Mouse (Mus musculus) ES-Bruce4 (cell line): ENCODE results near the gene C530008M17Rik. TPM values are rescaled to one million over a fixed set of nuclear protein-coding genes. Genes with fewer than 3 reads are reported as not detected.

Source experiments
- H3K27ac ChIP-seq: 2 replicates; pipeline ENCODE4 v1.5.1; 2012; ENCODE audit warnings: low read length, inconsistent platforms; ENCODE audit not compliant: insufficient read depth
- H3K27me3 ChIP-seq: 2 replicates; pipeline ENCODE4 v1.6.1; 2012; ENCODE audit warnings: mild to moderate bottlenecking, low read length, inconsistent platforms; ENCODE audit not compliant: control insufficient read depth, poor library complexity, insufficient read depth, severe bottlenecking
- H3K36me3 ChIP-seq: 2 replicates; pipeline ENCODE4 v1.6.1; 2012; ENCODE audit warnings: inconsistent platforms, mild to moderate bottlenecking, low read length, moderate library complexity; ENCODE audit not compliant: control insufficient read depth, poor library complexity, insufficient read depth, severe bottlenecking
- H3K4me1 ChIP-seq: one replicate; pipeline ENCODE4 v1.8.1; 2011; ENCODE audit warnings: low read length; ENCODE audit not compliant: control insufficient read depth, insufficient read depth
- H3K4me3 ChIP-seq: 2 replicates; pipeline ENCODE4 v1.5.1; 2011; ENCODE audit warnings: low read depth, mild to moderate bottlenecking, low read length
- H3K9ac ChIP-seq: 2 replicates; pipeline ENCODE4 v1.6.1; 2012; ENCODE audit warnings: low read depth, mild to moderate bottlenecking, inconsistent platforms; ENCODE audit not compliant: poor library complexity, severe bottlenecking
- H3K9me3 ChIP-seq: replicated peaks from 2 replicates; pipeline ENCODE4 v1.6.1; 2012; ENCODE audit warnings: mild to moderate bottlenecking, low read length, inconsistent platforms; ENCODE audit not compliant: control insufficient read depth, poor library complexity, insufficient read depth, severe bottlenecking
- CTCF ChIP-seq: IDR thresholded peaks from one replicate; pipeline ENCODE4 v1.8.1; 2011; ENCODE audit warnings: low read depth, low read length
- EP300 ChIP-seq: IDR thresholded peaks from 2 replicates; pipeline ENCODE4 v1.6.1; 2011; ENCODE audit warnings: low read depth, low read length; ENCODE audit not compliant: insufficient read depth
- POLR2A ChIP-seq: IDR thresholded peaks from one replicate; pipeline ENCODE4 v1.8.1; 2011; ENCODE audit warnings: low read length; ENCODE audit not compliant: insufficient read depth
- polyA plus RNA-seq: library from polyadenylated mRNA; stranded (reverse); fragments of >200 nt; gene quantifications from 2 replicates; pipeline ENCODE4 v1.2.4, GENCODE M21; 2011; ENCODE audit warnings: low read depth; ENCODE audit not compliant: missing spikeins, insufficient read depth, insufficient read length

The C530008M17Rik gene
- polyA plus RNA-seq, 1 experiment = 5.1 TPM

- TF ChIP-seq EP300 (no peak), CTCF (no peak)
- Histone ChIP-seq H3K4me1 (no peaks in the 10 kb centered on the region), H3K36me3 (no peaks in the 10 kb centered on the region), H3K27me3 (no peaks in the 10 kb centered on the region; the same call in none of the 2 replicates), H3K4me3 (no peak overlapping the region), H3K9ac (no peak overlapping the region), H3K27ac (no peak overlapping the region), H3K9me3 (no peaks in the 10 kb centered on the region)
Measured at GRCm38 (mm10) chr5:76792720-76793119, 136.4 kb downstream of the C530008M17Rik start.

- no peak overlapping the region for H3K27ac ChIP-seq
- no peaks in the 10 kb centered on the region for H3K9me3 ChIP-seq
- H3K27me3 ChIP-seq = no peaks in the 10 kb centered on the region; the same call in none of the 2 replicates
- no peak overlapping the region for H3K4me3 ChIP-seq
- TF ChIP-seq POLR2A (no peak), CTCF (no peak), EP300 (no peak)
- no peaks in the 10 kb centered on the region for H3K36me3 ChIP-seq
- peaks cover 1% of the 10 kb centered on the region for H3K4me1 ChIP-seq
- no peak overlapping the region for H3K9ac ChIP-seq
Measured at GRCm38 (mm10) chr5:76798043-76798442, 141.7 kb downstream of the C530008M17Rik start.

- Histone ChIP-seq H3K27ac (no peak overlapping the region), H3K4me1 (peaks cover 1% of the 10 kb centered on the region), H3K9me3 (no peaks in the 10 kb centered on the region), H3K9ac (no peak overlapping the region), H3K4me3 (no peak overlapping the region), H3K27me3 (no peaks in the 10 kb centered on the region; the same call in none of the 2 replicates), H3K36me3 (no peaks in the 10 kb centered on the region)
- TF ChIP-seq CTCF = no peak
- no peak for TF ChIP-seq POLR2A
- TF ChIP-seq EP300 = no peak
Measured at GRCm38 (mm10) chr5:76799471-76799870, 143.2 kb downstream of the C530008M17Rik start.

DNA sequence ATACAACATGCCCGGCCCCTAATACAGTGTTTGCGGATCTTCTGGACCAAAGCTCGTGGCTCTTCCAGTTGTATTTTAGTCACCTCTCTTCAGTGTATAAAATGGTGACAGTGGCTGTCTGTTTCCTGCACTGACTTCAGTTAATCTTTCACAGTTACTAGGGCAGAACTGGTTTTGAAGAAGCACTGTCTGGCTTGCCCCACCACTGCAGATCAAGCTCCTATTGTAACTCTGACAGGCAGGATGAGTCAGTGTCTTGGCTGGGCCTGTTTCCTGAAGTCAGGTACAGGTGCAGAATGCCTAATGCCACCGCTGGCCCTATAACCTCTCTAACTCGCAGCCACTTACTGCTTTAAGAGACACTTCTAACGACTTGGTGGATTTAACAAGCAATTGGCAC lies 152.7 kb downstream of the C530008M17Rik start:
- no peaks in the 10 kb centered on the region for H3K4me1 ChIP-seq

DNA sequence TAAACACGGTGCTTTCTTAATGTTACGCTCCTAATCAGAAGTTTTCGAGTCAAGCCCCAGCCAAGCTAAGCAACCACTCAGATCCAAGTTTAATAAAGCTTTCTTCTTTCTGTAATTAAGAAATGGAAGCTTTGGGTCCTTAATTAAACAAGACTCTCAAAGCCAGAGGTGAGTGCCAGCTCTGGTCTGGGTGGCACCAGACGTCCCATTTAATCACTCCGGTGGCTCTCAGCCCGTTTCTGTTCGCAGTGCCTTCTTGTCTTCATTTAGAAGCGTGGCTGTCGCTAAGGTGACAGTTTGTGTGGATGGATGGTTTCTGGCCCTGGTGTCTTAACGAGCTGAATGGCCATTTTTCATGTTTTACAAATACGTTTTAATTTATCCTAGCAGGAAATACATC lies 158.7 kb downstream of the C530008M17Rik start:
- Histone ChIP-seq H3K27me3 (no peaks in the 10 kb centered on the region), H3K27ac (no peak overlapping the region), H3K4me3 (no peak overlapping the region), H3K9me3 (no peaks in the 10 kb centered on the region), H3K4me1 (no peaks in the 10 kb centered on the region), H3K9ac (no peak overlapping the region), H3K36me3 (no peaks in the 10 kb centered on the region)
- TF ChIP-seq CTCF (no peak), POLR2A (no peak), EP300 (no peak)

More for the DNA sequence above, 152.7 kb downstream of the C530008M17Rik start:
- no peak for TF ChIP-seq CTCF
- no peak for TF ChIP-seq EP300
- no peak for TF ChIP-seq POLR2A
- Histone ChIP-seq H3K9me3 (no peaks in the 10 kb centered on the region), H3K27me3 (no peaks in the 10 kb centered on the region), H3K4me3 (no peak overlapping the region), H3K27ac (no peak overlapping the region), H3K36me3 (no peaks in the 10 kb centered on the region), H3K9ac (no peak overlapping the region)

DNA sequence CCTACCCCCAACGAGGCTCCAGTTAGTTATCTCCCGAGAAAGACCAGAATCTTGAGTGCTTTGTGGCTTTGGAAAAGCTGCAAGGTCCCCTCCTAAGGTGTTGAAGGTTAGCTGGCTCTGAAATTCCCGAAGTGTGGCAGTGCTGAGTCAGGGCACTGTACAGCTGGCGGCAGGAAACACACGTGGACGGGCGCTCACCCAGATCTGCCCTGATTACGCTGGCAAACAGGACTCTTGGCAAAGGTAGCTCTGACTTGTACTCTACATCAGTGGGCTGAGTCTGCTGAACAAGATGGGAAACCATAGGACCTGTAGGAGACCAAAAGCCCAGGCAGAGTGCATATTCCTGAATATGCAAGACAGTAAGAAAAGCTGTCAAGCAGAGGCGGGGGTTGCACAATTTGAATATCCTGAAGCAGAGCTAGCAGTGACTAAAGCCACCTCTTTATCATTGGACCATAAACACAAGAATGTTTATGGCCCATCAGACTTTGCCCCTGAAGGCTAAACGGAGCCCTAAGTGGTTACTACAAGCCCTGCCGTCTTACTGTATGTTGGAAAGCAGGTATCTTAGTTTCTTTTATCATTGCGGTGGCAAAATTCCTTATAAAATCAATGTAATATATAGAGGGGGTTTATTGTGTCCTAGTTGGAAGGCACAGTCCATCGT lies 159.6 kb downstream of the C530008M17Rik start:
- Histone ChIP-seq H3K9ac (no peak overlapping the region), H3K4me1 (no peaks in the 10 kb centered on the region), H3K9me3 (no peaks in the 10 kb centered on the region), H3K27me3 (no peaks in the 10 kb centered on the region), H3K4me3 (no peak overlapping the region), H3K27ac (no peak overlapping the region), H3K36me3 (no peaks in the 10 kb centered on the region)
- TF ChIP-seq POLR2A (no peak), CTCF (no peak), EP300 (no peak)
